Mouse (Mus musculus) erythroblast, embryonic 14.5 days (primary cell): ENCODE results near the gene Cfap100.

Experiments used
- GATA1 ChIP-seq: IDR thresholded peaks from 2 replicates; pipeline ENCODE4 v1.6.1; 2012; ENCODE audit warnings: low read length, inconsistent platforms, mixed read lengths
- TAL1 ChIP-seq: IDR thresholded peaks from 3 replicates; pipeline ENCODE4 v1.6.1; 2012; ENCODE audit warnings: low read length, inconsistent platforms, mixed read lengths

DNA sequence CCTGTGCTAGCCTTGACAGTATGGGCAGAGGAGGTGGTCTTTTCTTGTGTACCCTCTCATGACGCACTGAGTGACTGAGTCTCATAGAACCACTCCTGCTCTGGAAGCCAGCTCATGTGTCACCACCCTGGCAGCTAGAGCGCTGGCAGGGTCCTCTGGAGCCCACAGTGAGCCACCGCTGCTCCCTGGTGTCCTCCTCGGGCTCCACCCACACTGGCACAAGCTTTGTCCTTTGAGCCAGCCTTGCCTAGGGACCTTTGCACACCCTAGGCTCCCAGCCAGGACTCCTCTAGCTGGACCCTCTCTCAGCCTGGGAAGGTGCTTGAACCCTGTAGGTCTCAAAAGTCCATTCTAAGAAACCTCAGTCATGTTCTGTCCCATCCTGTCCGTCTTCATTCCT lies 22.1 kb upstream of the Cfap100 start:
- TF ChIP-seq TAL1: no peak
- no peak for TF ChIP-seq GATA1
